Mouse (Mus musculus) macrophage (primary cell): ENCODE measurements around the gene Dnajc28. TPM values are rescaled to one million over a fixed set of nuclear protein-coding genes. Genes with fewer than 3 reads are reported as not detected.

Experiments used
- H3K27ac ChIP-seq: fragments of 350-480 bp; formaldehyde crosslinking; 2 replicates; pipeline ENCODE4 v1.9.0; 2021
- H3K36me3 ChIP-seq: fragments of 350-480 bp; formaldehyde crosslinking; 2 replicates; pipeline ENCODE4 v1.9.0; 2021; ENCODE audit errors: inconsistent target
- H3K4me3 ChIP-seq: fragments of 350-480 bp; formaldehyde crosslinking; 2 replicates; pipeline ENCODE4 v1.9.0; 2021; ENCODE audit errors: inconsistent target
- H3K79me2 ChIP-seq: fragments of 350-480 bp; formaldehyde crosslinking; 2 replicates; pipeline ENCODE4 v1.9.0; 2021; ENCODE audit errors: inconsistent target
- WGBS: methylation state at CpG from one replicate; pipeline ENCODE4 v1.1.7; 2026; ENCODE audit warnings: inconsistent platforms; ENCODE audit not compliant: missing documents; 5-methylcytosine and 5-hydroxymethylcytosine counted together
- polyA plus RNA-seq: library from polyadenylated mRNA; stranded (reverse); fragments of 250-400 nt; gene quantifications from 3 replicates; pipeline ENCODE4 v1.2.4, GENCODE M21; 2018; ENCODE audit warnings: inconsistent platforms

Dnajc28 gene
- polyA plus RNA-seq, 1 experiment from 2014 or later = 6.9 TPM

- 74% methylated on average over 6 of the region's 6 CpGs for WGBS
- peaks cover 44% of the 10 kb centered on the region; the same call in 1 of the 2 replicates for H3K79me2 ChIP-seq
- H3K4me3 ChIP-seq = no peak overlapping the region
Measured at GRCm38 (mm10) chr16:91614552-91614951, 4.3 kb downstream of the Dnajc28 start.

GRCm38 (mm10) chr16:91612525-91612924, 6.3 kb downstream of the Dnajc28 start:
- H3K79me2 ChIP-seq = peaks cover 44% of the 10 kb centered on the region; the same call in 1 of the 2 replicates
- no peak overlapping the region for H3K4me3 ChIP-seq
- H3K27ac ChIP-seq = no peak overlapping the region
- no peaks in the 10 kb centered on the region for H3K36me3 ChIP-seq
- 71% methylated on average over 4 of the region's 5 CpGs for WGBS

More at GRCm38 (mm10) chr16:91614552-91614951, 4.3 kb downstream of the Dnajc28 start:
- Histone ChIP-seq H3K27ac (no peak overlapping the region), H3K36me3 (no peaks in the 10 kb centered on the region)

GRCm38 (mm10) chr16:91611248-91611647, 7.6 kb downstream of the Dnajc28 start:
- Histone ChIP-seq H3K4me3 (no peak overlapping the region), H3K79me2 (peaks cover 38% of the 10 kb centered on the region; the same call in 1 of the 2 replicates), H3K27ac (peak overlapping the region; percentile 14), H3K36me3 (no peaks in the 10 kb centered on the region)
- 28% methylated on average over 11 of the region's 11 CpGs for WGBS

- Histone ChIP-seq H3K36me3 (no peaks in the 10 kb centered on the region), H3K27ac (no peak overlapping the region), H3K4me3 (no peak overlapping the region), H3K79me2 (peaks cover 24% of the 10 kb centered on the region; the same call in 1 of the 2 replicates)
- WGBS = 87% methylated on average over 9 of the region's 9 CpGs
Measured at GRCm38 (mm10) chr16:91609501-91610245, 9.2 kb downstream of the Dnajc28 start.

- Histone ChIP-seq H3K27ac (peak overlapping the region; percentile 46), H3K4me3 (no peak overlapping the region), H3K36me3 (no peaks in the 10 kb centered on the region), H3K79me2 (peaks cover 6% of the 10 kb centered on the region; the same call in 1 of the 2 replicates)
- 15% methylated on average over 8 of the region's 8 CpGs for WGBS
Measured at GRCm38 (mm10) chr16:91606958-91607357, 11.9 kb downstream of the Dnajc28 start.

- Histone ChIP-seq H3K4me3 (no peak overlapping the region), H3K79me2 (no peaks in the 10 kb centered on the region), H3K27ac (no peak overlapping the region), H3K36me3 (no peaks in the 10 kb centered on the region)
- WGBS = 91% methylated on average over 6 of the region's 6 CpGs
Measured at GRCm38 (mm10) chr16:91605156-91605555, 13.7 kb downstream of the Dnajc28 start.

GRCm38 (mm10) chr16:91601693-91602092, 17.1 kb downstream of the Dnajc28 start:
- Histone ChIP-seq H3K4me3 (no peak overlapping the region), H3K79me2 (peaks cover 4% of the 10 kb centered on the region), H3K27ac (peak overlapping the region; percentile 58), H3K36me3 (no peaks in the 10 kb centered on the region)
- WGBS = 22% methylated on average over 9 of the region's 9 CpGs

GRCm38 (mm10) chr16:91601081-91601480, 17.7 kb downstream of the Dnajc28 start:
- H3K27ac ChIP-seq = peak overlapping the region; percentile 19; the same call in 1 of the 2 replicates
- H3K36me3 ChIP-seq = no peaks in the 10 kb centered on the region
- H3K79me2 ChIP-seq = peaks cover 10% of the 10 kb centered on the region
- no peak overlapping the region for H3K4me3 ChIP-seq
- WGBS = 67% methylated on average over 4 of the region's 4 CpGs

GRCm38 (mm10) chr16:91599242-91599641, 19.6 kb downstream of the Dnajc28 start:
- H3K27ac ChIP-seq = no peak overlapping the region
- H3K79me2 ChIP-seq = peaks cover 29% of the 10 kb centered on the region
- no peak overlapping the region for H3K4me3 ChIP-seq
- H3K36me3 ChIP-seq = no peaks in the 10 kb centered on the region

GRCm38 (mm10) chr16:91597672-91598010, 21.2 kb downstream of the Dnajc28 start, which contains the start of gene Tmem50b:
Gene Tmem50b, minus strand, starts transcription at chr16:91597800.
- no peak within 1 kb of the TSS for H3K27ac ChIP-seq
- peaks cover 4% of the 10 kb centered on the region; the same call in 1 of the 2 replicates for H3K36me3 ChIP-seq
- H3K79me2 ChIP-seq = peaks cover 45% of the 10 kb centered on the region
- WGBS = 0% methylated on average over 34 of the region's 34 CpGs
- H3K4me3 ChIP-seq = peak within 1 kb of the TSS; percentile 67

- under 1% methylated on average over 59 of the region's 75 CpGs for WGBS
- peaks cover 51% of the 10 kb centered on the region for H3K79me2 ChIP-seq
- peak overlapping the region; percentile 67 for H3K4me3 ChIP-seq
- no peak overlapping the region for H3K27ac ChIP-seq
- H3K36me3 ChIP-seq = peaks cover 7% of the 10 kb centered on the region; the same call in 1 of the 2 replicates
Measured at GRCm38 (mm10) chr16:91596779-91597671, 21.8 kb downstream of the Dnajc28 start.

- 2% methylated on average over 9 of the region's 9 CpGs for WGBS
- Histone ChIP-seq H3K4me3 (peak overlapping the region; percentile 67), H3K36me3 (peaks cover 7% of the 10 kb centered on the region; the same call in 1 of the 2 replicates), H3K79me2 (peaks cover 57% of the 10 kb centered on the region), H3K27ac (no peak overlapping the region)
Measured at GRCm38 (mm10) chr16:91596397-91596778, 22.4 kb downstream of the Dnajc28 start.

- peaks cover 14% of the 10 kb centered on the region; the same call in 1 of the 2 replicates for H3K36me3 ChIP-seq
- peaks cover 70% of the 10 kb centered on the region for H3K79me2 ChIP-seq
- WGBS = 100% methylated on average over 6 of the region's 6 CpGs
- H3K27ac ChIP-seq = no peak overlapping the region
- no peak overlapping the region for H3K4me3 ChIP-seq
Measured at GRCm38 (mm10) chr16:91595076-91595475, 23.8 kb downstream of the Dnajc28 start.

- 45% methylated on average over 3 of the region's 3 CpGs for WGBS
- no peak overlapping the region for H3K4me3 ChIP-seq
Measured at GRCm38 (mm10) chr16:91593262-91593661, 25.6 kb downstream of the Dnajc28 start.

More at GRCm38 (mm10) chr16:91593262-91593661, 25.6 kb downstream of the Dnajc28 start:
- H3K36me3 ChIP-seq = peaks cover 14% of the 10 kb centered on the region; the same call in 1 of the 2 replicates
- H3K79me2 ChIP-seq = peaks cover 88% of the 10 kb centered on the region
- H3K27ac ChIP-seq = no peak overlapping the region
